Mouse (Mus musculus) midbrain, embryonic 13.5 days (tissue): ENCODE data around the gene Prdm10. TPM values are rescaled to one million over a fixed set of nuclear protein-coding genes. Genes with fewer than 3 reads are reported as not detected.
A peak's percentile ranks its signal among the peaks of the same experiment; 100 is the strongest.

ENCODE experiments used
- ATAC-seq: fragments of 200-750 bp; cut with Nextera tagmentation; 2 replicates; pipeline ENCODE4 v1.8.0; 2017; ENCODE audit warnings: mild to moderate bottlenecking, moderate TSS enrichment, moderate library complexity
- H3K27ac ChIP-seq: fragments of 300-500 bp; sonication (generic); 2 replicates; pipeline ENCODE4 v1.5.1; 2015; ENCODE audit warnings: inconsistent platforms, mild to moderate bottlenecking, moderate library complexity
- H3K27me3 ChIP-seq: fragments of 300-500 bp; sonication (generic); 2 replicates; pipeline ENCODE4 v1.6.1; 2015; ENCODE audit warnings: mild to moderate bottlenecking, inconsistent platforms
- H3K36me3 ChIP-seq: fragments of 300-500 bp; sonication (generic); 2 replicates; pipeline ENCODE4 v1.6.1; 2015; ENCODE audit warnings: mild to moderate bottlenecking, inconsistent platforms
- H3K4me1 ChIP-seq: fragments of 300-500 bp; sonication (generic); replicated peaks from 2 replicates; pipeline ENCODE4 v1.6.1; 2015; ENCODE audit warnings: inconsistent platforms
- H3K4me2 ChIP-seq: fragments of 300-500 bp; sonication (generic); replicated peaks from 2 replicates; pipeline ENCODE4 v1.6.1; 2015; ENCODE audit warnings: moderate library complexity, mild to moderate bottlenecking, inconsistent platforms
- H3K4me3 ChIP-seq: fragments of 300-500 bp; sonication (generic); replicated peaks from 2 replicates; pipeline ENCODE4 v1.5.1; 2015; ENCODE audit warnings: mild to moderate bottlenecking, inconsistent platforms
- H3K9ac ChIP-seq: fragments of 300-500 bp; sonication (generic); replicated peaks from 2 replicates; pipeline ENCODE4 v1.6.1; 2015; ENCODE audit warnings: mild to moderate bottlenecking, inconsistent platforms
- H3K9me3 ChIP-seq: fragments of 300-500 bp; sonication (generic); 2 replicates; pipeline ENCODE4 v1.6.1; 2016; ENCODE audit warnings: mild to moderate bottlenecking, inconsistent platforms
- WGBS: fragments of 180-500 bp; shearing (Covaris S2); methylation state at CpG from one replicate; pipeline ENCODE4 v1.1.7; 2015; 5-methylcytosine and 5-hydroxymethylcytosine counted together
- polyA plus RNA-seq: library from polyadenylated mRNA; unstranded; fragments of >200 nt; fragmentation: Nextera tagmentation; extraction: Ambion mirVana; gene quantifications from 2 replicates; pipeline ENCODE4 v1.2.1, GENCODE M21; 2015

Prdm10 gene
- polyA plus RNA-seq, 1 experiment from 2014 or later, result 9.1 TPM

DNA sequence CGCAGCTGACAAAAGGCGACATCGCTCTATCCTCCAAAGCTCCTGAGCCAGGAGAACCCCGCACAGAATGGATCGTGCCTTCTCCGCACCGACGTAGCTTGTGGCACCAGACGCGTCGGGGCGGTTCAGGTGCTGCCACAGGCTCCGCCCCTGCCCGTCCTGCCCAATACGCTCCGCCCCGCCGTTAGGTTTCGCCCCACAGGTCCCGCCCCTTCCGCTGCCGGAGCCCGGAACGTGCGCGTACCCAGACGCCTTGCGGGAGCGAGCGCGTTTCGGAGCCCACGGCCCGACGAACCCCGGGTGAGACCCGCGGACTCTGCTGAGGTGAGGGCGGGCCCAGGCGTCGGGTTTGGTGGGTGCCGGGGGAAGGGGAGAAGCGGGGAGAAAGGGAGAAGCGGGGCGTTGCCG lies 105.6 kb downstream of the Prdm10 start, which contains the start of gene Nfrkb:
Gene Nfrkb, plus strand, starts transcription at position 246 of the 408 bp plus-strand sequence.
- Histone ChIP-seq H3K9me3 (no peaks in the 10 kb centered on the region), H3K27ac (peak within 1 kb of the TSS; percentile 58; the same call in 1 of the 2 replicates), H3K4me3 (peak within 1 kb of the TSS; percentile 85), H3K4me1 (peaks cover 26% of the 10 kb centered on the region), H3K27me3 (no peaks in the 10 kb centered on the region), H3K4me2 (peak within 1 kb of the TSS; percentile 82), H3K9ac (peak within 1 kb of the TSS; percentile 87), H3K36me3 (peaks cover 18% of the 10 kb centered on the region)
- WGBS, result under 1% methylated on average over 42 of the region's 46 CpGs
- peak; percentile 99 for ATAC-seq

DNA sequence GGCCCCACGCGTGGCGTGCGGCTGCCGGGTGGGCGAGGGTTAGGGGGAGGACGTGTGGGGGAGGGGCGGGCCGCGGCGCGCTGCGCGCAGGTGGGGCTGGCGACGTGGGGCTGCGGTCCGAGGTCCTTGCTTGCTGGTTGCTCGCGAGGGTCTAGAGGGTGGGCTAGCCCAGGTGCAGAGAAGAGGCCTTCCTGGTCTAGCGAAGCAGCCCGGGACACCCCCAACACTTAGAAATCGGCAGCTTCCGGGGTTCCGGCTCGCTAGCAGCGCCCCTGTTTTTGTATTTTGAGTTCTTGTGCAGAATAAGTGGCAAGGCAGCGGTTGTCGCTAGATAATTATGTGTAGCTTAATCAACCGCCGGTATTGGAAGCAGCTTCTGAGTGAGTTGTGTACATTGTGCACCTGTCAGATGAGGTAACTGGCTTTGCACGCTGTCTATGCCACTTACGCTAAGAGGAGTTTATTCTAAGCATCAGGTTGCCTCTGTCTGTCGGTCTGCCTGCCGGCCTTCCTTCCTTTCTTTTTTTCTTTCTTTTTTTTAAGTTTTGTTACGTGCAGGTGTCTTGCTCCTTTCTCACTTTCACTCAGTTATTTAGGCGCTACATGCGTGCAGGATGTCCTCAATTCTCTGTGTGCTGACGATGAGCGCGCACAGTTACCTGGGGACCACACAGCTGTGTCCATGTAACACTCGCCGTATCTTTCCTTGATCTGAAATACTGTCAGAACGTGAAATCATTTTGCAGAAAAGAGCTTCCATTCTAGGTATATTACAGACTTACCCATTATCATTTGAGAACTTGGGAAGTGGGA lies 106.2 kb downstream of the Prdm10 start:
- H3K4me1 ChIP-seq, result peaks cover 26% of the 10 kb centered on the region
- peak overlapping the region; percentile 82 for H3K4me2 ChIP-seq
- peak; percentile 89 for ATAC-seq
- 13% methylated on average over 39 of the region's 44 CpGs for WGBS
- H3K9me3 ChIP-seq, result no peaks in the 10 kb centered on the region
- peak overlapping the region; percentile 58; the same call in 1 of the 2 replicates for H3K27ac ChIP-seq
- H3K36me3 ChIP-seq, result peaks cover 24% of the 10 kb centered on the region
- peak overlapping the region; percentile 85 for H3K4me3 ChIP-seq
- peak overlapping the region; percentile 87 for H3K9ac ChIP-seq
- no peaks in the 10 kb centered on the region for H3K27me3 ChIP-seq

DNA sequence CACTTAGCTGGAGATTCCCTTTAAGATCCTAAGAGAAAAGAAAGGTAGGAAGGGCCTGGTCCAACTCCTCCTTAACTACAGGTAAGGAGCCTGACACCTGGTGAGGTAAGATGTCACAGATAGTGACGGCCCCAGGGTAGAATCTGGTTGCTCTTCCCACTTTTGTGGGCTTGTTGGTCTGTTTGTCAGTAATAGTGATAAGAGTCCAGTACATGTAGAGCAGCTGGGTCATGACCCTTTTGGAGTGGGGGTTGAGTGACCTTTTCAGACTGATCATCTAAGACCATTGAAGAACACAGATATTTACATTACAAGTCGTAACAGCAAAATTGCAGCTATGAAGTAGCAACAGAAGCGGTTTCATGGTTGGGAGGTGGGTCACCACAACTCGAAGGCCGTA lies 106.9 kb downstream of the Prdm10 start:
- ATAC-seq, result no peak
- no peak overlapping the region for H3K27ac ChIP-seq
- peak overlapping the region; percentile 82 for H3K4me2 ChIP-seq
- H3K9me3 ChIP-seq, result no peaks in the 10 kb centered on the region
- H3K4me1 ChIP-seq, result peaks cover 26% of the 10 kb centered on the region
- H3K9ac ChIP-seq, result peak overlapping the region; percentile 87
- peak overlapping the region; percentile 85 for H3K4me3 ChIP-seq
- H3K27me3 ChIP-seq, result no peaks in the 10 kb centered on the region
- H3K36me3 ChIP-seq, result peaks cover 30% of the 10 kb centered on the region
- WGBS, result 91% methylated on average over 5 of the region's 5 CpGs

DNA sequence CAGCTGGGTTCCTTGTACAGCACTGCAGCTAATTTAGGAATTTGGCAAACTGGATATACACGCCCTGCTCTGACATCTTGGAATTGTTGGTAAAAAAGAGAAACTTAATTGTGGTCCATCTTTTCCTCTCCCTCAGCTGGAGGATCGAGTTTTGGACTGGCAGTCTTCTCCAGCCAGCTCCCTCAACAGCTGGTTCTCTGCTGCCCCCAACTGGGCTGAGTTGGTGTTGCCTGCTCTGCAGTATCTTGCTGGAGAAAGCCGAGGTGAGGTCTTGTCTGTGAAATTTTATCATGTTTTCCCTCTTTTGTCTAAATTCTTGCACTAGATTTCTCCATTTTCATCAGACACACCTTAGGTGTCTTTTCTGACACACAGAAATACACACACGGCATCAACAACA lies 120.1 kb downstream of the Prdm10 start:
- no peak for ATAC-seq
- Histone ChIP-seq H3K27me3 (no peaks in the 10 kb centered on the region), H3K9me3 (no peaks in the 10 kb centered on the region), H3K36me3 (peaks cover 97% of the 10 kb centered on the region), H3K4me2 (no peak overlapping the region), H3K4me3 (no peak overlapping the region), H3K9ac (no peak overlapping the region), H3K27ac (no peak overlapping the region), H3K4me1 (no peaks in the 10 kb centered on the region)
- 61% methylated on average over 4 of the region's 4 CpGs for WGBS

DNA sequence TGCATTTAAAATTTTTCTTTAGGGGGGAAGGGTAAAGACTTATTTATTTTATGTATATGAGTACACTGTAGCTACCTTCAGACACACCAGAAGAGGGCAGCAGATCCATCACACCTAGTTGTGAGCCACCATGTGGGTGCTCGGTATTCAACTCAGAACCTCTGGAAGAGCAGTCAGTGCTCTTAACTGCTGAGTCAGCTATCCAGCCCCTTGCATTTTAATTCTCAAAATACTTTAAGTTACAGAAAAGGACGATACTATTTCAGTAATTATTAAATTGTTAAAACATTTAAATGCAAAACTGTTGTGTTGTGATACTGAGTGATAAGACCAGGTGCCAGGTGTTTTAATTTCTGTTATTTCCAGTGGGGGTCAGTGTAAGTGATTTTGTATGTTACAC lies 124.0 kb downstream of the Prdm10 start:
- Histone ChIP-seq H3K27me3 (no peaks in the 10 kb centered on the region), H3K4me3 (no peak overlapping the region), H3K4me2 (no peak overlapping the region), H3K27ac (no peak overlapping the region), H3K9me3 (no peaks in the 10 kb centered on the region), H3K4me1 (no peaks in the 10 kb centered on the region), H3K36me3 (peaks cover 90% of the 10 kb centered on the region), H3K9ac (no peak overlapping the region)
- WGBS, result 85% methylated on average over 2 of the region's 2 CpGs
- ATAC-seq, result no peak

DNA sequence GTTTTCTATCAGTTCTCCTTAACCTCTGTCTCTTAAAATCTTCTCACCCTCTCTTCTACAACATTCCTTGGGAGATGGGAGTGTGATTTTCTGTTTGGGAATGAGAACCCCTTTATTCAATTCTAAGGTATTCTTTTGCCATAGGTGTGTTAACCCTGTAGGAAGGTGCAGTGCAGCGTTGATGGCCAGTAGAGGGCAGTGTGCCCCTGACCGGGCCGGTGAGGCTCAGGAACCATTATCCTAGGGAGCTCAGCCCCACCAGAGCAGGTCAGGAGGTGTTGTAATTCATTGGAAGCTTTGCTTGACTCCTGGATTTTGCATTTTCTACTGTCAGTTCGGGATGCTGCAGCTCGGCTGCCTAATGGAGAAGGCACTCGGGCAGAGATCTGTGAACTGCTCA lies 124.9 kb downstream of the Prdm10 start:
- WGBS, result 64% methylated on average over 6 of the region's 6 CpGs
- Histone ChIP-seq H3K27me3 (no peaks in the 10 kb centered on the region), H3K9me3 (no peaks in the 10 kb centered on the region), H3K9ac (no peak overlapping the region), H3K27ac (no peak overlapping the region), H3K4me1 (no peaks in the 10 kb centered on the region), H3K4me2 (no peak overlapping the region), H3K36me3 (peaks cover 90% of the 10 kb centered on the region), H3K4me3 (no peak overlapping the region)
- no peak for ATAC-seq

DNA sequence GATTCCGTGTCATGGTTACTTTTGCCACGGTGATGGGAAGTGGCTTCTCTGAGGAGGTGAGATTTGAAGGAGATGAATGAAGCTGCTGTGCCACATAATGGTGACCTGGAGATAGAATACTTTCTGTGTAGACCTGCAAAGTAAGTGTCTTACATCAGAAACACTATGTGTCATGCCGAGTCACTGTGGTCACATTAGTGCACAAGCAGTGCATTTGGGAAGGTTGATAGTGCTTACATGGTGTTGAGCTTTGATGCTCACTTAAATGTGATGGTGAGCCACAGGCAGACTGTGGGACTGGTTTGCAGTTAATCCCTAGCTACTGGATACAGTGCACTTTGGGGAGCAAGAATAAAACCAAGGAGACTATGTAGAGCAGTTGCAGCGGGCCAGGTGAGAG lies 131.8 kb downstream of the Prdm10 start:
- Histone ChIP-seq H3K4me3 (no peak overlapping the region), H3K9me3 (no peaks in the 10 kb centered on the region), H3K4me1 (no peaks in the 10 kb centered on the region), H3K36me3 (peaks cover 89% of the 10 kb centered on the region), H3K27ac (no peak overlapping the region), H3K27me3 (no peaks in the 10 kb centered on the region), H3K9ac (no peak overlapping the region), H3K4me2 (no peak overlapping the region)
- ATAC-seq, result no peak
- WGBS, result 95% methylated on average over 4 of the region's 4 CpGs

DNA sequence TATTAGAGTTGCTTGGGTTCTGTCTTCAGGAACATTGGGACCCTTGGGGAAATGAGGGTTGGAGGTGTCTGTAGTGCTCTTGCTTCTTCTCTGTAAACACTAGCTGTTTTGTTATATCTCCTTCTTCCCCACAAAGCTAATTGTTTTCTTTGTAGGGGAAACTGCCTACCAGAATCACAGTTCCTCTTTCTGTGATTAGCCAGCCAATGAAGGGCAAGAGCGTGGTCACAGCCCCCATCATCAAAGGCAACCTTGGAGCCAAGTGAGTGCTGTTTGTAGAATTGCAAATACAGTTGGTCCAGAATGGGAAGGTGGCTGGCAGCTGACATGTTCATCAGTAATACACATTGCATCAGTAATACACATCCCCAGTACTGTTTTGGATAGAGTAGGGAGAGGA lies 138.5 kb downstream of the Prdm10 start:
- Histone ChIP-seq H3K36me3 (peaks cover 83% of the 10 kb centered on the region), H3K4me2 (no peak overlapping the region), H3K4me3 (no peak overlapping the region), H3K27ac (no peak overlapping the region), H3K27me3 (no peaks in the 10 kb centered on the region), H3K9me3 (no peaks in the 10 kb centered on the region), H3K9ac (no peak overlapping the region), H3K4me1 (no peaks in the 10 kb centered on the region)
- 87% methylated on average over 1 of the region's 1 CpGs for WGBS
- ATAC-seq, result no peak

DNA sequence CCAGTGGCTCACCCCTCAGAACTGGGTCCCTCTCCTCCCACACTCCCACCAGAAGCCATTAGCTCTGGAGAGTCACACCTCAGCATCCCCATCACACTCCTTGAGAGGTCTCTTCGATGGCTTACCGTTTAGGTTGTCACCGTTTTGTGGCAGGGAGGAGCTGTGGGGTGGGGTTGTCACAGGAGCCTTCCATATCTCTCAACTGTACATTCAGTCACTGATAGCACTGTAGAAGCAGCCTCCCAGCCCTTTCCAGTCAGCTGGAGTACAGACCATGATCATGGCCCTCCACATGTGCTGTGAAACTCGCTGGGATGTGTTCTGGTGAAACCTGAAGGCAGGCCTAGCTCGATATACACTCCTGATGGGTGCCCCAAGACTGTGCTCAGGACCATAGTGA lies 141.8 kb downstream of the Prdm10 start:
- Histone ChIP-seq H3K27ac (no peak overlapping the region), H3K4me1 (no peaks in the 10 kb centered on the region), H3K9ac (no peak overlapping the region), H3K4me2 (no peak overlapping the region), H3K36me3 (peaks cover 69% of the 10 kb centered on the region), H3K9me3 (no peaks in the 10 kb centered on the region), H3K4me3 (no peak overlapping the region), H3K27me3 (no peaks in the 10 kb centered on the region)
- 92% methylated on average over 5 of the region's 5 CpGs for whole genome bisulfite sequencing
- ATAC-seq, result no peak

DNA sequence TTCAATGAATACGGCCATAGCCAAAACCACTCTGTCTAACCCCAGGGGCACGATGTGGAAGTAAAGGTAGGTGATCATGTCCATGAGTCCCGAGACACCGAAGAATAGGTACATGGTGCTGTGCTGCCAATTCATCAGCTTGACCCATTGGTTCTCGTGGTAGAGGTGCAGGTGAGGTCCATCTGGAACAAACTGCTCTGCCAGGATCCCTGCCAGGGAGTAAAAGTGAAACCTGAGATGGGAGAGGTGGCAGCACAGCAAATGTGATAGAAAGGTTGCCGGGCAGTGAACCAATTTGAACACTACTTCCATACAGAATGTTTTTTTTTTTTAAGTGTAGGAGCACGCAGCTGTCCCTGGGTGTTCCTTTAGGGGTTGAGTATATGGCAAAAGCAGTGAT lies 148.6 kb downstream of the Prdm10 start:
- no peak for ATAC-seq
- Histone ChIP-seq H3K36me3 (peaks cover 11% of the 10 kb centered on the region), H3K27ac (no peak overlapping the region), H3K9ac (no peak overlapping the region), H3K9me3 (no peaks in the 10 kb centered on the region), H3K4me2 (no peak overlapping the region), H3K27me3 (no peaks in the 10 kb centered on the region), H3K4me1 (no peaks in the 10 kb centered on the region), H3K4me3 (no peak overlapping the region)
- 94% methylated on average over 7 of the region's 7 CpGs for WGBS

DNA sequence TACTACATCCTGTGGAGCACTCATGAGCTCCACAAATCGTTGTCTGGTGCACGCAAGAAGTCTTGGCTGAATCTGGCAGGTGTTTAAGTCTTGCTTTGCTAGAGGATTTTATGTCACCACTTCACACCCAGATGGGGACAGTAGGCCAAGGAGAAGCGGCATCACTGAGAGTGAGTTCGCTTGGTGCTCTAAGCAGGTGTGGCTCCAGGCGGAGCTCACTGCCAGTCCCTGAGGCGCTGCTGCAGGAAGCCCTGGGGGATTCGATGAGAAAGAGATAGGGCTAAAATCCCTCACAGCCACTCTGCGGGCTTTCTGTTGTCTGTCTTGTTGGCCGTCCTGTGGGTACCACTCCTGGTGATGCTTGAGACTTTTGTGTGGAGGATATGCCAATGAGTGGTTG lies 149.7 kb downstream of the Prdm10 start:
- WGBS, result 79% methylated on average over 9 of the region's 9 CpGs
- no peaks in the 10 kb centered on the region for H3K27me3 ChIP-seq
- H3K36me3 ChIP-seq, result peaks cover 5% of the 10 kb centered on the region; the same call in 1 of the 2 replicates
- ATAC-seq, result no peak
- no peak overlapping the region for H3K4me3 ChIP-seq
- no peak overlapping the region for H3K27ac ChIP-seq
- no peak overlapping the region for H3K4me2 ChIP-seq
- no peaks in the 10 kb centered on the region for H3K9me3 ChIP-seq
- no peak overlapping the region for H3K9ac ChIP-seq
- no peaks in the 10 kb centered on the region for H3K4me1 ChIP-seq
